Mouse (Mus musculus) ES-Bruce4 (cell line): ENCODE measurements around the gene Slitrk1.

ENCODE experiments used
- CTCF ChIP-seq: IDR thresholded peaks from one replicate; pipeline ENCODE4 v1.8.1; 2011; ENCODE audit warnings: low read depth, low read length
- EP300 ChIP-seq: IDR thresholded peaks from 2 replicates; pipeline ENCODE4 v1.6.1; 2011; ENCODE audit warnings: low read depth, low read length; ENCODE audit not compliant: insufficient read depth
- POLR2A ChIP-seq: IDR thresholded peaks from one replicate; pipeline ENCODE4 v1.8.1; 2011; ENCODE audit warnings: low read length; ENCODE audit not compliant: insufficient read depth

GRCm38 (mm10) chr14:108864631-108865030 is 49.3 kb downstream of the Slitrk1 start:
- TF ChIP-seq POLR2A = no peak
- no peak for TF ChIP-seq EP300
- TF ChIP-seq CTCF = no peak
